Mouse (Mus musculus) E14TG2a.4 (cell line): ENCODE results near the gene Rnf223.
A peak's percentile ranks its signal among the peaks of the same experiment; 100 is the strongest.

Experiments
- H3K27me3 ChIP-seq: 2 replicates; pipeline ENCODE4 v1.6.1; 2014; ENCODE audit warnings: low read length, control low read depth; ENCODE audit not compliant: insufficient read depth
- H3K36me3 ChIP-seq: 2 replicates; pipeline ENCODE4 v1.6.1; 2014; ENCODE audit warnings: low read length, control low read depth; ENCODE audit not compliant: insufficient read depth
- H3K4me1 ChIP-seq: replicated peaks from 2 replicates; pipeline ENCODE4 v1.6.1; 2014; ENCODE audit warnings: low read depth, low read length, control low read depth
- H3K4me3 ChIP-seq: replicated peaks from 2 replicates; pipeline ENCODE4 v1.5.1; 2014; ENCODE audit warnings: mild to moderate bottlenecking, low read length
- H3K9me3 ChIP-seq: 2 replicates; pipeline ENCODE4 v1.6.1; 2014; ENCODE audit warnings: low read length, control low read depth
- CTCF ChIP-seq: conservative IDR thresholded peaks from 2 replicates; pipeline ENCODE4 v1.5.1; 2014; ENCODE audit warnings: low read length
- NANOG ChIP-seq: IDR thresholded peaks from 2 replicates; pipeline ENCODE4 v1.6.1; 2014; ENCODE audit warnings: borderline replicate concordance, low read length, mixed read lengths
- POU5F1 ChIP-seq: IDR thresholded peaks from 2 replicates; pipeline ENCODE4 v1.6.1; 2014; ENCODE audit warnings: low read length, borderline replicate concordance

Gene Rnf223

GRCm38 (mm10) chr4:156093758-156094157 is 36.6 kb upstream of the Rnf223 start:
- Histone ChIP-seq H3K9me3 (no peaks in the 10 kb centered on the region), H3K36me3 (no peaks in the 10 kb centered on the region), H3K4me1 (peaks cover 19% of the 10 kb centered on the region), H3K4me3 (no peak overlapping the region), H3K27me3 (peaks cover 3% of the 10 kb centered on the region; the same call in 1 of the 2 replicates)
- no peak for TF ChIP-seq POU5F1

DNA sequence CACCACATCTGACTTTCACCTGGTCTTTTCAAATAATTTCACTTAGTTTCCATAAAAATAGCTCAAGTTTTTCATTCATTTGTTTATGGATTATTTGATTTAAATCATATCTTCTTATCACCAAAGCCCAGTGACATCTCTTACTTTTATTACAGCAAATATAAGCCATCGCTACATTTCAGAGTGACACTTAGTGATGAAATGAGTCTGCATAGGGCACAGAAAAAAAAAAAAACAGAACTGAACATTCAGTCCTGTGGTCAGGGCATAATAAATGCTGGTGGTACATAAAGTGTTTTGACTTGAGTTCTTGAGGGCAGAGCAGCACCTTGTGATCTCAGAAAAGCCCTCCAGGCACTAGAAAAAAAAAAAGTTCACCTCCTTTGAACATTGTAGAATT is 34.1 kb upstream of the Rnf223 start:
- no peak for TF ChIP-seq NANOG
- no peak for TF ChIP-seq POU5F1
- TF ChIP-seq CTCF, result no peak
- Histone ChIP-seq H3K9me3 (no peaks in the 10 kb centered on the region), H3K4me3 (no peak overlapping the region), H3K4me1 (peaks cover 38% of the 10 kb centered on the region), H3K27me3 (peaks cover 3% of the 10 kb centered on the region; the same call in 1 of the 2 replicates), H3K36me3 (no peaks in the 10 kb centered on the region)

GRCm38 (mm10) chr4:156097770-156098366 is 32.4 kb upstream of the Rnf223 start:
- H3K27me3 ChIP-seq, result peaks cover under 1% of the 10 kb centered on the region; the same call in 1 of the 2 replicates
- TF ChIP-seq CTCF, result no peak
- no peak for TF ChIP-seq NANOG
- no peak for TF ChIP-seq POU5F1
- peaks cover 33% of the 10 kb centered on the region for H3K4me1 ChIP-seq
- no peaks in the 10 kb centered on the region for H3K9me3 ChIP-seq
- no peaks in the 10 kb centered on the region for H3K36me3 ChIP-seq
- no peak overlapping the region for H3K4me3 ChIP-seq

DNA sequence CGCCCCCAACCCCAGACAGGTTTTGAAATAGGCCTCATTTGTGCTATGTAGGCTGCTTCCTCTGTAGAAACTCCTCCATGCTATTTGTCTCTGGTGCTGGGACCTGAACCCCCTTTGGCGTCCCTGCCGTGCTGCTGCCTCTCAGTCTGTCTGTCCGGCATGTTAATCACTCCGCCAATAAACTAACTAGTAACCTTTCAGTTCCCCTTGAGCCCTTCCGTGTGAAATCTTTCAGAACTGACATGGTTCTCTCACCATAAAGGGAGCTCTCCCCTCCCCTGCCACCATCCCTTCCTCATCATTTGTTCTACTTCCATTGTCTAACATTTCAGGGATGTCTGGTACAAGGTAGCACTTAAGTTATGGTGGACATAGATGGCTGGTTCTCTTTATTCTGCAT is 30.9 kb upstream of the Rnf223 start:
- no peak for TF ChIP-seq NANOG
- Histone ChIP-seq H3K4me1 (peaks cover 33% of the 10 kb centered on the region), H3K9me3 (no peaks in the 10 kb centered on the region)

GRCm38 (mm10) chr4:156100501-156100900 is 29.8 kb upstream of the Rnf223 start:
- H3K9me3 ChIP-seq, result no peaks in the 10 kb centered on the region
- H3K27me3 ChIP-seq, result no peaks in the 10 kb centered on the region
- peaks cover 33% of the 10 kb centered on the region for H3K4me1 ChIP-seq
- H3K36me3 ChIP-seq, result no peaks in the 10 kb centered on the region
- no peak overlapping the region for H3K4me3 ChIP-seq
- TF ChIP-seq POU5F1, result no peak
- no peak for TF ChIP-seq NANOG
- no peak for TF ChIP-seq CTCF

More for the DNA sequence above, 30.9 kb upstream of the Rnf223 start:
- Histone ChIP-seq H3K27me3 (no peaks in the 10 kb centered on the region), H3K36me3 (no peaks in the 10 kb centered on the region), H3K4me3 (0 out of 2 replicates have a peak overlapping the region, but pooled peaks have one; percentile 2)

- no peak overlapping the region for H3K4me3 ChIP-seq
- no peaks in the 10 kb centered on the region for H3K36me3 ChIP-seq
- TF ChIP-seq NANOG (no peak), POU5F1 (no peak), CTCF (peak; percentile 20)
- no peaks in the 10 kb centered on the region for H3K27me3 ChIP-seq
- H3K4me1 ChIP-seq, result peaks cover 33% of the 10 kb centered on the region
- no peaks in the 10 kb centered on the region for H3K9me3 ChIP-seq
These were observed 28.8 kb upstream of the Rnf223 start for GRCm38 (mm10) chr4:156101481-156101903.

DNA sequence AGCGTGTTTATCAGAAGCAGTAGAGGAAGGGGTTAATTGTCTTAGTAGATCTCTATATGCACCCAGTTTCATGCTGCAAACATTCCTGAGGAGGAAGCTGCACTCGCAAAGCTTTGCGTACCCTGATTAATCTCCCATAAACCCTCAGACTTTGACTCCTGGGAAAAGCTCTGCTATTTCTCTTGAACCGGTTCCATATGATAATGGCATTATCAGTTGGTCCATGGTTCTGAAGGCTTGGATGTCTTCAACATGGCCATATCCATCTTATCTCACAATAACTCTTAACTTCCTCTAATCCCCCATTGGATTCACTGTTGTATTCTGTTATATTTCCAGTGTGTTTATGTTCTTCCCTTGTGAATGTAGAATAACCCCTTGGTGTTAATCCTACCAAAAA is 27.0 kb upstream of the Rnf223 start:
- TF ChIP-seq NANOG (no peak), POU5F1 (no peak), CTCF (no peak)
- no peaks in the 10 kb centered on the region for H3K9me3 ChIP-seq
- H3K27me3 ChIP-seq, result no peaks in the 10 kb centered on the region

GRCm38 (mm10) chr4:156108606-156109546 is 21.4 kb upstream of the Rnf223 start:
- TF ChIP-seq POU5F1, result no peak
- TF ChIP-seq NANOG, result no peak
- no peak for TF ChIP-seq CTCF
- no peaks in the 10 kb centered on the region for H3K27me3 ChIP-seq
- peaks cover 40% of the 10 kb centered on the region for H3K4me1 ChIP-seq
- H3K4me3 ChIP-seq, result peak overlapping the region; percentile 96
- H3K9me3 ChIP-seq, result no peaks in the 10 kb centered on the region
- peaks cover 22% of the 10 kb centered on the region for H3K36me3 ChIP-seq

More for the DNA sequence above, 27.0 kb upstream of the Rnf223 start:
- Histone ChIP-seq H3K4me1 (peaks cover 33% of the 10 kb centered on the region), H3K4me3 (no peak overlapping the region), H3K36me3 (no peaks in the 10 kb centered on the region)
